Comparison of ENCODE assay signal across 32 mouse cellular contexts in genomic region chr12:70140993-70141576, GRCm38 (mm10). TPM values are rescaled to one million over a fixed set of nuclear protein-coding genes. Genes with fewer than 3 reads are reported as not detected.
DNase-seq lines count a peak whose midpoint lies in the region; ATAC-seq and TF ChIP-seq lines count a peak whose summit lies in the region.
"Had no signal": no experiment of that assay in that cellular context is flagged by ENCODE, and none has a peak within 500 bp of the region (broad histone marks: within the 10 kb centered on the region; RNA-seq: fewer than 3 reads in every experiment).

No protein-coding gene starts in this region.

- no peak overlapping the region for H3K4me3 ChIP-seq in lung, postnatal 0 days (ENCODE audit: low read depth, low read length)
- H3K4me3 ChIP-seq in bone marrow macrophage, adult 2 months (ENCODE audit: insufficient read depth, low read length), result no peak overlapping the region
- H3K4me3 ChIP-seq: embryonic facial prominence, embryonic 12.5 days; heart, embryonic 10.5 days; heart, embryonic 15.5 days; hindbrain, embryonic 12.5 days; intestine, embryonic 15.5 days; liver, embryonic 13.5 days; midbrain, embryonic 13.5 days had no signal

- WGBS in lung, postnatal 0 days, result 76% methylated on average over 5 of the region's 5 CpGs

- no peak overlapping the region for H3K9ac ChIP-seq in lung, postnatal 0 days (replicated peaks; ENCODE audit: low read depth)
- H3K9ac ChIP-seq: embryonic facial prominence, embryonic 12.5 days; heart, embryonic 15.5 days; hindbrain, embryonic 12.5 days; intestine, embryonic 15.5 days; liver, embryonic 13.5 days; midbrain, embryonic 13.5 days had no signal

- 0 out of 2 replicates have a peak, but pooled peaks have one; percentile 1 for TF ChIP-seq CTCF in lung, postnatal 0 days (IDR thresholded peaks at IDR 0.05)
- TF ChIP-seq CTCF in bone marrow macrophage, adult 2 months (IDR thresholded peaks at IDR 0.05; ENCODE audit: low read depth, low read length), result no peak

- no peaks in the 10 kb centered on the region for H3K27me3 ChIP-seq in lung, postnatal 0 days (replicated peaks; ENCODE audit: insufficient read depth, low read length)
- H3K27me3 ChIP-seq: embryonic facial prominence, embryonic 12.5 days; heart, embryonic 15.5 days; hindbrain, embryonic 12.5 days; intestine, embryonic 15.5 days; liver, embryonic 13.5 days; megakaryocyte, embryonic 14.5 days; midbrain, embryonic 13.5 days had no signal

- no peak for TF ChIP-seq EP300 in lung, postnatal 0 days (IDR thresholded peaks at IDR 0.05)

- no peak overlapping the region for H3K27ac ChIP-seq in lung, postnatal 0 days (ENCODE audit: low read length)
- H3K27ac ChIP-seq in bone marrow macrophage, adult 2 months (ENCODE audit: insufficient read depth, low read depth, low read length), result peak overlapping the region; percentile 49
- H3K27ac ChIP-seq: embryonic facial prominence, embryonic 12.5 days; heart, embryonic 10.5 days; heart, embryonic 15.5 days; hindbrain, embryonic 12.5 days; hindbrain, postnatal 0 days; intestine, embryonic 15.5 days; liver, embryonic 13.5 days; midbrain, embryonic 13.5 days; stomach, postnatal 0 days had no signal

- H3K36me3 ChIP-seq in lung, postnatal 0 days (ENCODE audit: insufficient read depth, low read length), result no peaks in the 10 kb centered on the region
- H3K36me3 ChIP-seq: embryonic facial prominence, embryonic 12.5 days; heart, embryonic 10.5 days; heart, embryonic 15.5 days; hindbrain, embryonic 12.5 days; intestine, embryonic 15.5 days; liver, embryonic 13.5 days; midbrain, embryonic 13.5 days had no signal

- ATAC-seq in lung, postnatal 0 days, result no peak
- ATAC-seq: forebrain, embryonic 14.5 days; hindbrain, postnatal 0 days; intestine, embryonic 15.5 days; midbrain, embryonic 13.5 days had no signal

- no peaks in the 10 kb centered on the region for H3K9me3 ChIP-seq in lung, postnatal 0 days (ENCODE audit: low read length)
- H3K9me3 ChIP-seq: embryonic facial prominence, embryonic 12.5 days; heart, embryonic 10.5 days; heart, embryonic 15.5 days; hindbrain, embryonic 12.5 days; intestine, embryonic 15.5 days; liver, embryonic 13.5 days; megakaryocyte, embryonic 14.5 days; midbrain, embryonic 13.5 days had no signal

- H3K4me2 ChIP-seq in lung, postnatal 0 days (replicated peaks; ENCODE audit: low read depth, low read length), result no peak overlapping the region
- H3K4me2 ChIP-seq: embryonic facial prominence, embryonic 12.5 days; heart, embryonic 15.5 days; hindbrain, embryonic 12.5 days; intestine, embryonic 15.5 days; liver, embryonic 13.5 days; midbrain, embryonic 13.5 days had no signal

- no peaks in the 10 kb centered on the region for H3K4me1 ChIP-seq in lung, postnatal 0 days (ENCODE audit: insufficient read depth, low read depth, low read length)
- H3K4me1 ChIP-seq in bone marrow macrophage, adult 2 months (ENCODE audit: control insufficient read depth, insufficient read depth, low read length), result peaks cover 15% of the 10 kb centered on the region
- H3K4me1 ChIP-seq: embryonic facial prominence, embryonic 12.5 days; intestine, embryonic 15.5 days; midbrain, embryonic 13.5 days had no signal

- DNase-seq in lung, postnatal 0 days (ENCODE audit: low spot score), result no peak
- no peak for DNase-seq in lung, postnatal 14 days
- DNase-seq in ES-CJ7 (ENCODE audit: low read depth, low spot score), result peak; percentile 61
- DNase-seq in adrenal gland, adult 18-20 months (ENCODE audit: low spot score in 2 of 2), result no peak
- no peak for DNase-seq in testis, postnatal 10 days (ENCODE audit: low spot score)
- no peak for DNase-seq in embryo, embryonic 10.5 days (ENCODE audit: low spot score)
- DNase-seq: adrenal gland, postnatal 25 days; cerebellum, adult 9-10 months; cerebellum, postnatal 36 days; embryo, embryonic 11 days; gastrocnemius, postnatal 14 days; heart, postnatal 36 days; kidney, postnatal 4 days; layer of hippocampus, postnatal 36 days; left cerebral cortex, postnatal 4 days; liver, embryonic 13.5 days; lung, adult 2 months; thymus, adult 2 months had no signal

- no peak for TF ChIP-seq POLR2A in bone marrow macrophage, adult 2 months (IDR thresholded peaks at IDR 0.05; ENCODE audit: borderline replicate concordance, low read depth, low read length)

RNA-seq across cellular contexts. Expression of gene Abhd12b, which starts 12.9 kb away (rescaled TPM):
- 0.45 and 0.57 TPM in 2 replicates for polyA plus RNA-seq in lung, postnatal 0 days (2015; fragmentation: Nextera tagmentation; extraction: Ambion mirVana)
- polyA plus RNA-seq in bone marrow macrophage, adult 2 months (2012; ENCODE audit: insufficient read depth, insufficient read length, missing spikeins), result not detected in 2 replicates
- not detected for total RNA-seq in adrenal gland, adult 18-20 months (2021)
- total RNA-seq: adrenal gland, postnatal 25 days; gastrocnemius, postnatal 14 days; granulocyte monocyte progenitor cell, adult 5-6 weeks; heart, postnatal 36 days; hindbrain, postnatal 0 days; layer of hippocampus, adult 8-10 months; left cerebral cortex, postnatal 4 days had no signal
- polyA plus RNA-seq: forebrain, embryonic 14.5 days; heart, embryonic 10.5 days; hindbrain, embryonic 12.5 days; hindbrain, postnatal 0 days; kidney, adult 2 months; liver, embryonic 13.5 days had no signal

RNA-seq across cellular contexts. Expression of gene Nin, which starts 27.6 kb away (rescaled TPM):
- 8.3 and 8.6 TPM in 2 replicates for polyA plus RNA-seq in lung, postnatal 0 days (2015; fragmentation: Nextera tagmentation; extraction: Ambion mirVana)
- polyA plus RNA-seq in bone marrow macrophage, adult 2 months (2012; ENCODE audit: insufficient read depth, insufficient read length, missing spikeins), result 25.7 and 29.6 TPM in 2 replicates
- 10 to 100 TPM; 25.6 to 27.8 TPM for total RNA-seq in adrenal gland, adult 18-20 months (2021)
